Mouse (Mus musculus): Measurements from ENCODE around the gene Haus5.
A peak's percentile ranks its signal among the peaks of the same experiment; 100 is the strongest.

Gene Haus5

DNA sequence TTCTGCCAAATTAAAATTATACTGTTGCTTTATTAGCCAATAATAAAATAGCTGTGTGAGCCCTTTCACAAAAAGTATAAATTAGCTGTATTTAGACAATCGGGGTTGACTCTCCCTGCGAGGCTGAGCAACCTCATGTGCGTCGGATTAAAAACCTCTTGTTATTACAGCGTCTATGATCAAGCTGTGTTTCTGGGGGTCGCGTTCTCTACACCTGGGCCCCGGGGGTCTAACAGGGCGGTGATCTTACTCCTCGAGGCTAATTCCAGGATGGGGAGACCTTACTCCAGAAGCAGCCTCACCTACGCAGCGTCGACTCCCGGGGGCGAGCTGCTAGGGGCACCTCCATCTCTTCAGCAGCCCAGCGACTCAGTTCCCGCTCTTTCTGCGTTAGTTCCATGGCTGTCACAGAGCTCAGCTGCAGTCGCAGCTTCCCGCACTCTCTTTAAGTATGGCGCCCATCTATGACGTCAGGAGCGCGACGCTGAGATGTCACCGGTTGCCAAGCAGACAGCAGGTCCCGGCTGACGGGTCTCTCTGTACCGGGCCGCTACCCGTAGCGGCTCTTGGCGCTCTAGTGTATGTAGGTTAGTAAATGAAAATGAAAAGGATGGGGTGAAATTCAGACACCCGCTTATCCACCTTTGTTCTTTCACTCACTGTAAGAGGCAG is at the start of gene Haus5:
Gene Haus5 (minus strand): TSS at position 466 of the 672 bp plus-strand sequence.
- DNase-seq (ENCODE audit: low read depth, low spot score), result peak; percentile 94

DNA sequence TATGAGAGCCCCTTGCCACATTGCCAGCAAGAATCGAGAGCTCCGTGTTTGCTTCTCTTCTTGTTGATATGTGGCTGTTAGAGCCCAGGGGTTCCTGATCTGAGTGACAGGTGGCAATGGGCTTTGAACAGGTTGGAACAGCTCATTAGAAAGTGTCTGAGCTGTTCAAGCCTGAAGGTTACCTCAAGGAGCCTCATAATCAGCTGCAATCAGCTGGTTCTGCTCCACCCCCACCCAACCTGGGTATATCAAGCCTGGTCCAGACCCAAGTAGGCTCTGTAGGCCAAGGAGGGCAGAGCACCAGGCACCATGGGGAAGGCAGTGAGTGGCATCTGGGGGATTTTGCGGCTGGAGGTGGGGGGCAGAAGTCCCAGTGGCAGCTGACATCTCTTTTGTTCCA is 47.1 kb upstream of the Haus5 start, which contains the start of gene Atp4a:
Gene Atp4a (plus strand): TSS at position 268 of the 400 bp plus-strand sequence.
- DNase-seq (ENCODE audit: low read depth, low spot score), result no peak

- DNase-seq (ENCODE audit: low read depth, low spot score), result no peak
Observed at GRCm38 (mm10) chr7:30707441-30707840, 42.6 kb upstream of the Haus5 start.

GRCm38 (mm10) chr7:30706214-30706882 is 41.6 kb upstream of the Haus5 start:
- DNase-seq (ENCODE audit: low read depth, low spot score), result no peak

GRCm38 (mm10) chr7:30698589-30698988 is 33.8 kb upstream of the Haus5 start, which contains the start of gene 2200002J24Rik:
Gene 2200002J24Rik, plus strand, starts transcription at chr7:30698926.
- peak; percentile 11 for DNase-seq (ENCODE audit: low read depth, low spot score)

DNA sequence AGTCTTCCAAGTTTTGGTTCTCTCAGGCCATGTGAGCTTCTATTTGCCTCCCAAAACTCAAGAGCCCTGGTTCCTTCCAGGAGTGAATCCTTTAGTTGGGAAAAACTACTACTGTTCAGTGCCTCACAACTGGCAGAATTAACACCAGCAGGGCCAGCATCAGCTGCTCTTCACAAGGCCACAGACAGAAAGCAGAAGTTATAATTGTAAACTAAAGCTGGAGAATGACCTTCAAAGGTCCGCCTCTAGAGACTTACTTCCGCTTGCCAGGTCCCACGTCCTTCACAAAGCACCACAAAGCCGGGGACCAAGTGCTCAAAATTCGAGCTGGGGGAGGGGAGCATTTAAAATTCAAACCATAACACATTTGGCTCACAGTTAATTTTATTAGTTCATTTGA is 33.3 kb upstream of the Haus5 start:
- DNase-seq (ENCODE audit: low read depth, low spot score), result no peak

GRCm38 (mm10) chr7:30688325-30688724 is 23.5 kb upstream of the Haus5 start:
- no peak for DNase-seq (ENCODE audit: low read depth, low spot score)

DNA sequence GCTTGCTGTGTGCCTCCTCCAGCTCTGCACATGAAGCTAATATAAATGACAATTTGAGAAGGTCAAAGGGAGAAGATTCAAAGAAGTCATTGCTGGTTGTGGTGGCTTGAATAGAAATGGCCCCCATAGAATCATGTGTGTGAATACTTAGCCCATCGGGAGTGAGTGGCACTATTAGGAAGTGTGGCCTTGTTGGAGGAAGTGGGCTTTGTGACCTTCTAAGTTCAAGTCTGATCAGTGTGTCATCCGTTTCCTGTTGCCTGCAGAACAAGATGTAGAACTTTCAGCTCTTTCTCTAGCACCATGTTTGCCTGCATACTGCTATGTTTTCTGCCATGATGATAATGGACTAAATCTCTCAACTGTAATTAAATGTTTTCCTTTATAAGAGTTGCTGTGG is 18.6 kb upstream of the Haus5 start:
- DNase-seq (ENCODE audit: low read depth, low spot score), result no peak

- no peak for DNase-seq (ENCODE audit: low read depth, low spot score)
Observed at GRCm38 (mm10) chr7:30681897-30682296, 17.1 kb upstream of the Haus5 start.

- DNase-seq (ENCODE audit: low read depth, low spot score), result no peak
Observed at GRCm38 (mm10) chr7:30678263-30678975, 13.6 kb upstream of the Haus5 start.

DNA sequence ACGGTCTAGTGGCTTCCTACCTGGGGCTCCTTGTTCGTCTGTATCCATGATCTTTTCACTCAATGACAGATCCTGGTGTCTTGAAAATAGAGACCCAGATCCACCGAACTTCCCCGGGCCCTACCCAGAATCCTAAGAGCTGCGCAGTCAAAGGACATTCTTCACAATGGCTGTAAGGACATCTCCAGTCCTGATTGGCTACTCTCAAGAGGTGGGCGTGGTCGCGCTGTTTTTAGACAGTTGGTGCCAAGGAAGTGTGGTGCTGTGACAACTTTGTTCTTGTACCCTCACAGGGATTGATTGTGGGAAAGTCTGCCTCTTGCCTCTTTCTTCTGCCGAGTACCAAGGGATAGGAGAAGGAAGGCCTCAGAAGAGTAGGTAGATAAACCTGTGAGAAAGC is 6.7 kb upstream of the Haus5 start, which contains the start of gene Pmis2:
Gene Pmis2 (minus strand): TSS at position 126 of the 400 bp plus-strand sequence.
- DNase-seq (ENCODE audit: low read depth, low spot score), result no peak

DNA sequence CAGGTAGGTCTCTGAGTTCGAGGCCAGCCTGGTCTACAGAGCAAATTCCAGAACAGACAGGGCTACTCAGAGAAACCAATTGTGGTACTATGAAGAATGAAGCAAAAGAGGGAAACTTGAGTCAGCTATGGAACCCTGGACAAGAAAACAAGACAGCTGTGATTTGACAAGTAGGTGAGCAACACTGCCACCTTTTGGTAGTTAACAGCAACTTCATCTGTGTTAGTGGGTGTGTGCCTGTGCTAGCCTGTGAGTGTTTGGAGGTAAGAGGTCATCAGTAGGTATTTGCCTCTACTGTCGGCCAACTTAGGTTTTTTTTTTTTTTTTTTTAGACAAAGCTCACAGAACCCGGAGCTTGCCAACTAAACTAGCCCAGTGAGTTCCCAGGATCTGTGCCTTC is 4.4 kb upstream of the Haus5 start:
- peak; percentile 35 for DNase-seq (ENCODE audit: low read depth, low spot score)

- DNase-seq (ENCODE audit: low read depth, low spot score), result no peak
Observed at GRCm38 (mm10) chr7:30665321-30665720, 527 bp upstream of the Haus5 start.

DNA sequence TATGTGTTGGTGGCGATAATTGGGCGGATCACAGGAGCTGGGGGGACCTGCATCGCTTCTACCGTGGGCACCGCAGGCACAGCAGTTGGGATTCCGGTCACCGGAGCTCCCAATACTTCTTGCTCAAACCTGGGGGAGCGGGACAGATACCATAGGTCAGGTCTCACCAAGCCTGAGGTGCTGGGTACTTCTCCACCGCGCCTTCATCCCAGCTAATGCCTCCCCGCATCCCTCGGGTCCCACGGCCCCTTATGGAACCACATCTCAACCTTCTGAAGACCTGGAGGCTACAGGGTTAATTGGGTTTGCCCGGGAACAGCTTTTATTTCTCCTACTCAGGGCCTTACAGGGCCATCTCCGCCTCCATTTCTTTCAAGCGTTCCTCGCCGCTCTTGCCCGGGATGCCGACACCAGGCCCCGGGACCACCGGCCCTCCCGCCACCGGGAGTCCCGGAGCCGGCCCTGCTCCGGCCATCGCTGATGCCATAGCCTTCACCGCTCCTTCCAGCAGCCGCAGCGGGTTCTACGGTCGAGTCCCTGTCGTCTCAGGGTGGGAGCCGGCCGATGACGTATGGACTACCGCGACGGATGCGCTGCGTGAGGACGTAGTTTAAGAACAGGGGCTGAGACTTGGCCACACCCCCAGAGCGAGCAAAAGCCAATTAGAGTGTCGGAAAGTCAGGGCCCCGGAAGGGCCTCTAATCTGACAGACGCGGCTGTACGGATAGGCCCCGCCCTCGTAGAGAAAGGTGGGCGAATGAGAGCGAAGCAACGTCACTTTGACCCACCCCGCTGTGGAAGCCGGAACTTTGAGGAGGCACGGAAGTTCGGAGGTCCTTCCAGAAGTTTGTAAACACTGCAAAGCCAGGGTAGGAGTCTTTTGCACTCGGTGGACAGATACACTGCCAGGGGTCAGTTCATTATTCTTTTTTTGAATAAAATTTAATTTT is 14.9 kb downstream of the Haus5 start, which contains the start of gene Rbm42:
Gene Rbm42 (minus strand): TSS at position 727 of the 950 bp plus-strand sequence.
- DNase-seq (ENCODE audit: low read depth, low spot score), result peak; percentile 98

DNA sequence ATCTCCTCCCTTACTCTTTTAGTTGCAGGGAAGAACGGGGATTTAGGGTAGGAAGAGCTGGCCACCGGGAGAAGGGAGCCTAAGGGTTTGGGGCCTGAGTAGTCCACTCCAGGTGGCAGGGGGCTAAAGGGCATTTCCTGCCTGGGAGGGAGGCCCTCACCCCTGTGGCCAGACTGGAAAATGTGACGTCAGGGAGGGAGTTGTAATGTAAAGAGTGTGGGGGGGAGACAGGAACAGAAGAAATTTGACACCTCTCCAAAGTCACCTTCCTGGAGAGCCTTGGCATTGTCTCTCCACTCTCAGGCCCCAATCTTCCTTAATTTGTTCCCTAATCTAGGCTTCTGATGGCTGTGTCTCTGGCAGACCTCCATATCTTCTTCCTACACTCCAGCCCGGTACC is 25.7 kb downstream of the Haus5 start:
- DNase-seq (ENCODE audit: low read depth, low spot score), result no peak

DNA sequence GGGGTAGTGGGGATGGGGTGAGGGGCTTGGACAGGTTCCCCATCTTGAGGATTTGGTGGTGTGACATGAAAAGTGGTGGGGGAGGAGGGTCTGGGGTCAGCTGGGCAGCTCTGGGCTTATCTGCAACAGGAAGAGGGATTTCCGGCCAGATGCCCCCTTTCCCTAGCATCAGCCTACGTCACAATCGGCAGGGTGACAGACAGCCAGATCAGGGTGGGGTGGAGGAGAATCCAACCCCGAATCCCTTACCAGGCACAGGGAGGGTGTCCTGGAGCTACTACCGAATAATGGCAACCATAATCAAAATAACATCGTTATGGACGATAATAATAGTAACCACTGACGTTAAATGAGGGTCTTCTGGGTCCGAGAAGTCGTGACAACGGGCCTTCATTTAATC is 28.4 kb downstream of the Haus5 start:
- DNase-seq (ENCODE audit: low read depth, low spot score), result no peak

GRCm38 (mm10) chr7:30635752-30636151 is 29.0 kb downstream of the Haus5 start, which contains the start of gene Etv2:
Gene Etv2, minus strand, starts transcription at chr7:30635852.
- no peak for DNase-seq (ENCODE audit: low read depth, low spot score)

DNA sequence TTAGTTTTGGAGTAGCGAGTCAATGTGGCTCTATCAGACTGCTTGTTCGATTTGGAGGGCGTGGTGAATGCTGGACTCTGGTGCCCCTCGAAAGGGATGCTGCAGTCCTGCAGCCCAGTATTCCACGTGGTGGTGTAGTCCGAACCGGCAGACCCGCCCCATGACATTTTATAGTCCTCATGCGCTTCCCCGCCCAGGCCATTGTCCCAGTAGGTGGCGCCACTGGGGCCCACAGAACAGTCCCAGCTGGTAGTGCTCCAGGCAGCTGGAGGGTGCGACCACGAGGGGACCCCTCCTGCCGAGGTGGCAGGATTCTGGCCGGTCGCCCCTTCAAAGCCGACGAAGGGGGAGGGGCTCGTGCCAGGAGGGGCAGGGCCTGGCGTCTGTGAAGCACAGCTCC is 30.2 kb downstream of the Haus5 start:
- peak; percentile 73 for DNase-seq (ENCODE audit: low read depth, low spot score)

DNA sequence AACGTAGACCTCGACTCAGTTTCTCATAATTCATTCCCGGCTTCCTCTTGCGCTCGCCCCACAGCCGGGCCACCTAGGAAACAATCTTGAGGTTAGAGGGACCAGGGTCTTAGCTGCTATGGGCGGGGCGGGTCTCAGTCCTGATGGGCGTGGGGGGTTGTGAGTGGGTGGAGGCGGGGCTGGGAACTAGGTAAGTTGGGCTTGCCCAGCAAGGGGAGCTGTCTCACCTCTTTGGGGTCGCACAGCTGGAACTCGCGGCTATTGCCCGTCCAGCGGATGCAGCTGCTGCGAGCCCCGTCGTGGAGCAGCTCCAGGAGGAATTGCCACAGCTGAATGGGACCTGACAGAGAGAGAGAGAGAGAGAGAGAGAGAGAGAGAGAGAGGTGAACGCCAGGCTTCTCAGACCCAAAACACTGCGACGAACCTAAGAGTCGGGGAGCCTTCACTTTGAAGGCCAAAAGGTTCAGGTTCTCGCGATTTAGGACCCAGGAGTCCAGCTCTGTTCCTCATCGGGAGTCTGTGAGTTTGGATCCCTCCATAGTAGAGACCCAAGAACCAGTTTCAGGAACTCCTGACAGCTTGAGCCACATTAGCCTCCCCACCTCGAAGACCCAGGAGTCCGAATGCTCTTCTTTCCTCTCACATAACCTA is 30.9 kb downstream of the Haus5 start:
- no peak for DNase-seq (ENCODE audit: low read depth, low spot score)

GRCm38 (mm10) chr7:30629013-30629412 is 35.8 kb downstream of the Haus5 start:
- no peak for DNase-seq (ENCODE audit: low read depth, low spot score)

DNA sequence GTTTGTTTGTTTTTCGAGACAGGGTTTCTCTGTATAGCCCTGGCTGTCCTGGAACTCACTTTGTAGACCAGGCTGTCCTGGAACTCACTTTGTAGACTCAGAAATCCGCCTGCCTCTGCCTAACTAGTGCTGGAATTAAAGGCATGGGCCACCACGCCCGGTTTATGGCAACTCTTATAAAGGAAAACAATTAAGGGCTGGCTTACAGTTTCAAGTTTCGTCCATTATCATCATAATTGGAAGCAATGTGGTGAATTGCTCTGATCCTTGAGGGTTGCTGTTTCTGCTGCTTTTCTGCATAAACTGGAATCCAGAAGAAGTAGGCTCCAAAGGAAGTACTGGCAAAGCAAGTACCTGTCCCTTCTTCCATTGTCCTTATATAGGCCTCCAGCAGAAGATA is 38.1 kb downstream of the Haus5 start:
- DNase-seq (ENCODE audit: low read depth, low spot score), result no peak
